Mouse (Mus musculus): ENCODE results near the gene BC005537.
"Not testable (repeated sequence)": the region's sequence is repeated elsewhere in the genome, so short reads cannot be mapped to it uniquely, and the experiment has no call there.

BC005537 gene

DNA sequence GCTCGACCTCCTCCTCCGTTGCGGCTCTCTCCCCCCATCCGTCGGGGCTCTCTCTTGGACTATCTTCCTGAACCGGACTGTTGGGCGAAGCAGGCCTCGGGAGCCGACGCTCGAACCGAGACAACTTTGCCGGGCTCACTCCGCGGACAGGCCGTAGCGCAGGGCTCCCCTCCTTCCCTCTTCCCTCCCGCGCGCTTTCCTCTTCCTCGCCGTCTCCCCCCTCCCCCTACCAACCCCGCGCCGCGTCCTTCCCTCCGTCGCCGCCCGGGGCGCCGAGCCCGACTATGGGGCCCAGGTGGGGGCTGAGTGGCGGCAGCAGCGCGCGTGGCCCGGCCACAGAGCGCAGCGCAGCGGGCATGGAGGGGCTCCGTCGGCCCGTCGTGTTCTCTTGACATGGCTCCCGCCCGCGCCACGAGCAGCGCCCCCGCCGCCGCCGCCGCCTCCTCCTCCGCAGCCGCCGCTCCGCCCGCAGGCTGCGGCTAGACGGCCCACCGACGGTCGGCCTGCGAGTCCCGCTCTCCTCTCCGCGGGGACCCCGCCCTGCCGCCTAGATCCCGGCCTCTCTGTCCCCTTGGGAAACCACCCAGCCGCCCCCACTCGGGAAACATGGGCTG is at the start of gene BC005537:
Gene BC005537 (plus strand): TSS at position 350 of the 614 bp plus-strand sequence.
- DNase-seq (ENCODE audit: low spot score) = peak; percentile 48

DNA sequence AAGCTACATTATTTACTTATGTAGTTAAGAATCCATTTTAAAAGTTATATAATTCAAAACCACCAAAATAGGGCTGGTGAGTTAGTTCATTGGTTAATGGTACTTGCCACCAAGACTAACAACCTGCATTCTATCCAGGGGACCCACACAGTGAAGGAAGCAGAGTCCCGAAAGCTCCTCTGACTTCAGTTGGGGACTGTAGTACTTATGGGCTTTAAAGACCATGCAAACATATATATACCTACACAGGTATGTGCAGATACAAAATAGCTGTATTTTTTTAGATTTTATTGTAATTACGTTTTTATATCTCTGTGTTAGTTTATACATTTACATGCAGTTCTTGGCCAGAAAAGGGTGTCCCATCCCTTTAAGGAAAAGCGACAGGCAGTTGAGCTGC is 44.7 kb upstream of the BC005537 start:
- DNase-seq (ENCODE audit: low spot score) = no peak

GRCm38 (mm10) chr13:24757820-24758564 is 43.5 kb upstream of the BC005537 start:
- no peak for DNase-seq (ENCODE audit: low spot score)

DNA sequence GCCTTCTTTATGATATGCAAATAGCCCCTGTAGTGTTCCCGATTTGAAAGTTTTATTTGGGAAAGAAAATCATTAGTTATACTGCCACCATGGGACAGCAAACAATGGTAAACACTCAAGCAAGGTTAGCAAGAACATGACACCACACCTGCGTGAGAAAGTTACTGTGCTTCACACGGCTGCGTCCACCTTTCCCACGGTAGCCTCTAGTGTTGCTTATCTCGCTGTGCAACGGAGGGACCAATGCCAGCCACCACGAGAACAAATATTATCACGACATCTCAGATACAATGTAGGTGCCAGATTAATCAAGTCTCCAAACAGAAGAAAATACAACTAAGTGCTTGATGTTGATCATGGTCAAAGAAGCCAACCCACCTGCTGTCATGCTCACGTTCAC is 42.0 kb upstream of the BC005537 start:
- no peak for DNase-seq (ENCODE audit: low spot score)

GRCm38 (mm10) chr13:24760351-24760870 is 41.0 kb upstream of the BC005537 start:
- no peak for DNase-seq (ENCODE audit: low spot score)

DNA sequence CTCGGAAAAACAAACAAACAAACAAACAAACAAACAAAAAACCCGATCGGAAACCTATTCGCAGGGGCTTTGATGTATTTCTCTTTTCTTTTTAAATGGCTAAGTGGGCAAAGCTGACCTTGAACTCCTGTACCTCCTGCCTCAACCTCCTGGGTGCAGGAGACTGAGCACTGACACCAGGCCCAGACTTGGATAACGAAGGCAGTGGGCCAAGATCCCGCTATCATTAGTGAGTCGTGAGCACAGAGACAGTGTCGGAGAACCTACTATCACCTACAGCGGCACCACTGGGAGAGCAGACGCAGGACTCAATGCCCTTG is 40.4 kb upstream of the BC005537 start:
- DNase-seq (ENCODE audit: low spot score) = no peak

- peak; percentile 82 for DNase-seq (ENCODE audit: low spot score)
Measured at GRCm38 (mm10) chr13:24761403-24762227, 39.8 kb upstream of the BC005537 start, which contains the start of gene Gmnn. Gene Gmnn (minus strand): TSS chr13:24761923.

- no peak for DNase-seq (ENCODE audit: low spot score)
Measured at GRCm38 (mm10) chr13:24762254-24762653, 39.2 kb upstream of the BC005537 start.

DNA sequence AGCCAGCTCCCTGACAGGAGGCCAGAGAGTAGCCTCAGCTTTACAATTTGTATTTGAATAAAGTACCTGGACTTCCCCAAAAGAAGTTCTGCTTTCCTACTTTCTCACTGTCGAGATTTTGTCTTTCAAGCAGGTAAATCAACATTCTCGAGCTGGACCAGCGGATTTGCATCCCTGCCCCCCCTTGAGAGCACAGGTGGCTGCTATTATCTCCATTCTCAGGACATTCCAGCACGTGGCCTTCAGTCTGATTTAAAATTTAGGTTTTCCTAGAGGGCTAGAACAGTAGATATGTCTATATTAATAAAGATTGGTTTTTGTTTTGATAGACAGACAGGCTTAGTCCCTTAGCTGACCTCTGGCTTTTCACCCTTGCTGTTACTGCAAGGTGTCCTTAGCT is 33.6 kb upstream of the BC005537 start:
- DNase-seq (ENCODE audit: low spot score) = not testable (repeated sequence)

GRCm38 (mm10) chr13:24771482-24771881 is 30.0 kb upstream of the BC005537 start:
- DNase-seq (ENCODE audit: low spot score) = not testable (repeated sequence)

DNA sequence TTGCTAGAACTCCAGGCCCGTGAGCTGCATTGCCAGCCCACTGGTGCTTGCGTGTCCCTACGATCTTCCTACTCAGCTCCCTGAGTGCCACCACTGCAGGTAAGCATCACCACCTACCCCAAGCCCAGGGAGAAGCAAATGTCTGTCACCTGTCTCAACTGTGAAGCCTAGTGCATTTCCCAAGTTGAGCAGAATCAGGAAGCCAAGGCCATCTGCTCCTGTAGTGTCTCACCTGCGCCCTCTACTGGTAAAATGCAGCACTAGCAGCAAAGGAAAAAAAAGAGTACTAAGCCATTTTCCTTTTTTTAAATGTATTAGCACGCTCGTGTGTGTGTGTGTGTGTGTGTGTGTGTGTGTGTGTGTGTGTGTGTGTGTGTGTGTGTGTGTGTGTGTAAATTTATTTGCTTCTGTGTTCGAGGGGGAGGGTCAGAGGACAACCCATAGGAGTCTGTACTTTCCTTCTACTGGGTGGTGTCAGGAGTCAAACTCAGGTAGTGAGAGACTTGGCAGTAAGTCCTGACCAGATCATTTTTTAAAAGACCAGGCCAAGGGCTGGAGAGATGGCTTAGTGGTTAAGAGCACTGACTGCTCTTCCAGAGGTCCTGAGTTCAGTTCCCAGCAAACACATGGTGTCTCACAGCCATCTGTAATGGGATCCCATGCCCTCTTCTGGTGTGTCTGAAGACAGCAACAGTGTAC is 25.2 kb upstream of the BC005537 start:
- peak; percentile 47 for DNase-seq (ENCODE audit: low spot score)

- DNase-seq (ENCODE audit: low spot score) = no peak
Measured at GRCm38 (mm10) chr13:24778026-24778425, 23.4 kb upstream of the BC005537 start.

DNA sequence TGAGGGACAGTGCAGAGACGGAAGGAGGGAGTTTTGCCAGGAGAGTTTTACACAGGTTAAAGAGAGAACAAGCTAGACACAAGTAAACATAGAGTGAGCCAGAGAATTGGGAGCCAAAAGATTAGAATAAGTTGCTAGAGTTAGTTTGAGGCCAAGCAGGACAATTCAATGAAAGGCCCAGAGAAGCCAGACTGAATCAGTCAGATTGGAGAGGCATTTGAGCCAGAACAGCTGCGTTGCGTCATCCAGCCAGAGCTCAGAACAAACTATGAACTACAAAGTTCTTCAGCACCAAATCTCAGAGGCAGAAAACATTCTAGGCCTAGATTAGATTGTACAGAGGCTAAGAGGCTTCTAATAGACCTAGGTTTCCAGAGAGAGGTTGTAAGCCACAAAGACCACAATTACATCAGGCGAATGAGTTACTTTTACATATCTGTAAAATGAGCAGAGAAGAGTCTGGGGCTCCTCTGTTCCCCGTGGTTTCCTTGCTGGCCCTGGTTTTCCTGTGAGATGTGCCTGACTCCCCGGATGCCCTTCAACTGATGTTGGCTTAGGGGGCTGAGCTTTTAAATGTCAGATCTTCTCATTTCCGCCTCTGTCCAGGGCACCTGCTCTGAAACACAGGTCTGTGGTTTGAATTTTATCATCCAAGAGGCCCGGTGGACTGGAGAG is 22.6 kb upstream of the BC005537 start:
- no peak for DNase-seq (ENCODE audit: low spot score)

DNA sequence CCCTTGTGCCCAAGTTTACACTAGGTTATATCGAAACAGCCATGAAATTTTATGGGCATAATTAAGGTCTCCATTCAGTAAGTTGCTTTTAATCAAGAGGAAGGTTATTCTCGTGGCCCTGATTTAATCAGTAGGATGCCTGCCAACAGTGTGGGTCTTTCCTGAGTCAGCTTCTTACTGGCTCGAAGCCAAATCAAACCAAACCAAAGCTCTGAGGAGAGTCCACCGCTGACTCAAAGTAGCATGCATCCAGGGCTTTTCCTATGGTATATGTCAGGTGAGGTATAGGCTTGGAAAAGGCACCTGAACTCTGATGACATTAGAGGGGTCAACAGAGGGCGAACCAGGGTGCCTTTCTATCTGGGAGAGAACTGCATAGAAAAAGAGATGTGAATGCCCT is 19.5 kb upstream of the BC005537 start:
- no peak for DNase-seq (ENCODE audit: low spot score)

GRCm38 (mm10) chr13:24786014-24786490 is 15.4 kb upstream of the BC005537 start:
- no peak for DNase-seq (ENCODE audit: low spot score)

- no peak for DNase-seq (ENCODE audit: low spot score)
Measured at GRCm38 (mm10) chr13:24787477-24787876, 14.0 kb upstream of the BC005537 start.

GRCm38 (mm10) chr13:24791349-24791748 is 10.1 kb upstream of the BC005537 start:
- no peak for DNase-seq (ENCODE audit: low spot score)

GRCm38 (mm10) chr13:24792411-24793045 is 8.9 kb upstream of the BC005537 start:
- no peak for DNase-seq (ENCODE audit: low spot score)

DNA sequence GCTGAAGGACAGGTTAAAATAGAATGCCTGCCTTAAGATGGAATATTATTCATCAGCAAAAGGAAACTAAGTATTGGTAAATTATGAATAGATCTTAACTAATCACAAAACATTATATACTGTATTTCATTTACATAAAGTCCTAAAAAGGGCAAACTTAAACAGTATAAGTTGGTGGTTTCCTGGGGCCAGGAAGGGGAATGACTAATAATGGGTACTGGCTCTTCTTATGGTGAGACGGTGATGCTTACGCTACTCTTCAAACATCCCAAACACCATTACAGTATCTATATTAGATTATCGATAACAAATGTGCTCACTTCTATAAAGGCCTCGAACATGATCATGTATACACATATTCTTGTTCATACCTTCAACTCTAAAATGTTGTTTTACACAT is 2.8 kb upstream of the BC005537 start:
- no peak for DNase-seq (ENCODE audit: low spot score)

DNA sequence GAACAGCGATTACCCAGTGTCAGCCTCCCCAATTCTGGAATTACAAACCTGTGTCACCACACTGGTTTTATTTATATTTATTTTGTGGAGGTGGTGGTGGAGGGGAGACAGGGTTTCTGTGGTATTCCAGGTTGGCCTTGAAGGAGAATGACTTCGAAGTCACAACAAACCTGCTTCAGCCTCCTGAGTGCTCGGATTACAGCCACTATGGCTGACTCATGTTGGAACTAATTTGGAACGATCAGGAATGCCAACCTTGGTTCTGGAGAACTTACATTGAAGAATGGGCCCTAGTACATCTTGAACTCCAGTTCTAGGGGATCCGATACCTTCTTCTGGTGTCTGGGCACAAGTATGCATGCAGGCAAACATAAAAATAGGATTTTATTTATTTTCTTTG is 2.1 kb upstream of the BC005537 start:
- no peak for DNase-seq (ENCODE audit: low spot score)

Data from ovary, postnatal 14 days (tissue).